Mouse (Mus musculus) brain, adult 2 months (tissue): ENCODE results near the gene Dhrs7c.
A peak's percentile ranks its signal among the peaks of the same experiment; 100 is the strongest.

ENCODE experiments used
- DNase-seq: peaks from one replicate; pipeline ENCODE4 v3.0.0; 2011; ENCODE audit warnings: low read depth, low spot score

Gene Dhrs7c

DNA sequence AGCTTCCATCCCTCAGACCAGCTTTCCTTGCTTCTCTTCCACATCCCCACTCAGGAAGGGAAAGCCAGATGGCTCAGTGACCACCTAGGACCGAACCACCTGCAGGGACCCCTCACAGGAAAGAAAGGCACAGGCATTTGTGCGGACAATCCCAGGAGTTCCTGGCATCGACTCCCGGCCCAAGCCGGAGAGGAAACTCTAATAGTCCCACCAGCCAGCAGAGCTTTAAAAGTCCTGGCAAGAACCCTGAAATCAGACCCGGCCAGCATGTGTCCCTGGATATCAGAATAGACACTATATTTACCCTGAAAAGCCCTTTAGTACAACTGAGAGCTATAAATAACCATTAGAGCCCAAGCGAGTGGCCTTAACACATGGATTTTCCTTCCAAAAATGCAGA is at the start of gene Dhrs7c:
TSS of gene Dhrs7c (plus strand) at position 257 of the 400 bp plus-strand sequence.
- DNase-seq, result no peak

DNA sequence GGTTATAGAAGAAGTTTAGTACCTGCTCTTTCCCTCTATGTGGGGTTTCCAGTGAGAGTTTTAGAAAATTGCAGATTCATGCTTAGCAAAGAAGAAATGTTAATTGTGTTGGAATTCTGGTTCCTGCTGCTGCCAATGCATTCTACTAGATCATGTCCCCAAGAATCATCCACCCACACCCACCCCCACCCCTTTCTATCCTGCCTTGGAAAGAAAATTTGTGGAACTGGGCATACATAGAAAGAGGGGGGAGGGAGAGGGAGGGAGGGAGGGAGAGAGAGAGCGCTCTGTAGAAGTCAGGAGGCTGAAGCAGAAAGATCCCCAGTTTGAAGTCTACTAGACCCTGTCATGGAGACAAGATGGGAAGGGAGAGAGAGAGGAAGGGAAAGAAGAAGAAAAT is 41.7 kb upstream of the Dhrs7c start:
- peak; percentile 51 for DNase-seq

DNA sequence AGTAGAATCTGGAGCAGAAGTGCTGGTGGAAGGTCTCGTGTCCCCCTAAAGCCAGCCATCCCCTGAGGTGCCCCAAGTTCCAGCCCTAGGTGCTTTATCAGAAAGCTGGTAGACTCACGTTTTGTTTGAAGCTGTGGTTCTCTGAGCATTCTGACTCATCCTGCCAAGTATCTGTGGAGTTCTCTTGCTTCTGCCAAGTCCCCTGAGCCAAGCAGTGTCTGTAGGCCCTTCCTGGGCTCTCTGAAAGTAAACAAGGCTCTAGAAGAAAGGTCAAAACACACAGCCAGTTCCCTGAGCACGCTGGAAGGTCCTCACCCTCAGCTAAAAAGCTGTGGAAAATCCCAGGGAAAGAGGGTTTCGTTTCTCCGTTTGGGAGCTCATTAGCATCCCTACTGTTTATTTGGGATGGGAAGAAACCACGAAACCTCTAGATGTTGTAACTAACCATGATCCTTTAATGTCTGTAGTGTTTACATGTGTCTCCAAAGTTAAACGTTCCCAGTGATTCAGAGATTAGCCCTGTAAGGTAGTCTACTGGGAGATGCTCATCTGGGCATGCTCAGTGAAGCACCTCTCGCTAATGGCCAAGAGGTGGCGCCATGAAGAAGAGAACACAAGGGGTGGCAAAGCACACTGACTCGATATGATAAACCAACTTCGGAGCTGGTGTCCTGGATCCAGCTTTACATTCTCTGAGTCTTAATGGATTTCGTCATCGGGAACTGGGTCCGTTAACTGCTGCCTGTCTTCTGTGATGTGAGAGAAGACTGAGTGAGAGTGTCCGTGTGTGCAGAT is 40.4 kb upstream of the Dhrs7c start:
- peak; percentile 55 for DNase-seq

DNA sequence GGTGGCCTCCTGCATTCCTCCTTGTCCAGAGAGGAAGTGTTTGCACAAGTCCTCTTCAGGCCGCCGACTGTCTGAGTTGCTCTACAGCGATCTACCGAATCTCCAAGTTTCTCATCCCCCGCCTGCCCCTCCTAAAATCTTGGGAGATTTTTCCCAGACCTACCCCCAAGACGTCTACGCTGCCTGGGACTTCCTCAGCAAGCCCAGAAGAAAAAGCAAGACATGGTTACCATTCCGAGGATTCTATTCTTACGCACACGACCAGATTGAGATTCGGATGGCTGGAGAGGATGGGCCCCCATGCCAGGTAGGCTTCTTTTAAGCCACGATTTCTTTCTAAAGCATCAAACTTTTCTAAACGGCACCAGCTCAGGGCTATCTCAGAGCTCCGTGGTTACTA is 26.9 kb upstream of the Dhrs7c start, which contains the start of gene Glp2r:
TSS of gene Glp2r (minus strand) at position 101 of the 400 bp plus-strand sequence.
- no peak for DNase-seq

DNA sequence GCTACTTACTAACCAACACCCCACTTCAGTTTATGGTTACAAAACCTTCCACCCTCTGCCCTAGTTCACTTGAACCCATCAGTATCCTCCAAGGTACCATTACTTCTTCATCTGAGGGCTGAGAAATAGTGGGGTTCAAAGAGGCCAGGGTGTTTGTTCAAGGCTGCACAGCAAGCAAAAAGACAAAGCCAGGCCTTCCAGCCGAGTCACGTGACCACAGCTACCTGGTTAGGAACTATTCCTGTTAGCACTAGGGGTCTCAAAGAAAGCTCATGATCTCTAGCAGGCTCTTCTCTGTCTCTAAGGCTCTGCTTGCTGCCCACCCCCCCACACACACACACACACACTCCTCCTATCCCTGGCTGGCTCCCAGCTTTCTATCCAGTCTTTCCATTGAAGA is 26.3 kb upstream of the Dhrs7c start:
- DNase-seq, result no peak

DNA sequence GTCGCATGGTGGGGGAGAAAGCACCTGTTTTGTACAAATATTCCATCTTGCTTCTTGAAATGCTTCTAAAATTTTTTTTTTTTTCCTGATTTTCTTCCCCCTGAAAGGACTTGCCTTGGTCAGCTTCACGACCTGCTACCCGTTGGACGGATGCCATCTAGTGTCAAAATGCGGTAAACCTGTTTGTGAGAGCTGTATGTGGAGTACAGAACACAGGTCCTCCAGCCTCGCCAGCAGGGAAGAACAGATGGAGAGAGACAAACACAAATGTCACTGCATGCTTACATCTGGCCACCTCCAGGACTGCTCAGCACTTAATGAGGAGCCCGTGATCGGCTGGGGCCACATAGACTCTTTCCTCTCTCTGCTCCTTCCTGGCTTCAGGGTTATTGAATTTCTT is 25.4 kb upstream of the Dhrs7c start:
- peak; percentile 92 for DNase-seq

DNA sequence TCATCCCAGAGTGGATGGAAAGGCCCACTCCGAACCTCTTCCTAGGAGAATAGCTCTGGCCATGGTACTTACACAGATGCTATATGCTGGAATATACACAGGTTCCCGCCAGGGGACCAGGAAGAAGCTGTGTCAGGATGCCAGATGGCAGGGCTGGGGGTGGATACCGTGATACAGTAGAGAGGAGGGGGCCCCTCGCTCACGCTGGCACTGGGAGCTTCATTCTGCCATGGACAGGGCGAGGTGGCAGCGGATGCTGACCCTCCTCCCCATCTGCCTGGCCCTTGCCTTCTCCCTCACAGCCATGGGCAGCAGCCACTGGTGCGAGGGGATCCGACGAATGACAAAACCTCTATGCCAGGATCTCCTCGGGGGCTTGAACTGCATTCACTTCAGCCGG is 23.6 kb upstream of the Dhrs7c start, which contains the start of gene Gsg1l2:
TSS of gene Gsg1l2 (plus strand) at position 230 of the 400 bp plus-strand sequence.
- no peak for DNase-seq

DNA sequence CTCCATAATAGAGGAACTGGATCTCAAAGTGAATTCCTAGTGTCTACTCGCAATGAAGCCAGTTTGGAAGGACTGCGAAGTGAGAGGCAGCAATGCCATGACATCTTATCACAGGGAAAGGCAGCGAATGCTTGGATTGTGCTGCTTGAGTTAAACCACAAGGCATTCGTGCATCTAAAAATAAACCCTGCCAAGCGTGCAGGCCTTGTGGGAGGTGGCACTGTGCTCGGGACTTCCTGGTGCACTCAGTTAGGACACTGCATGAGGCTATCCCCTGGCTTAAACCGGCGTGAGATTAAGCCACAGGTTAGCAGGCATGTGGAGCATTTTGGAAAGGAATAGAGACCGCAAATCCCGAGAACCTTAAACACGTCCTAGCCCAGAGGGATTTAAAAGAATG is 7.8 kb upstream of the Dhrs7c start:
- no peak for DNase-seq

DNA sequence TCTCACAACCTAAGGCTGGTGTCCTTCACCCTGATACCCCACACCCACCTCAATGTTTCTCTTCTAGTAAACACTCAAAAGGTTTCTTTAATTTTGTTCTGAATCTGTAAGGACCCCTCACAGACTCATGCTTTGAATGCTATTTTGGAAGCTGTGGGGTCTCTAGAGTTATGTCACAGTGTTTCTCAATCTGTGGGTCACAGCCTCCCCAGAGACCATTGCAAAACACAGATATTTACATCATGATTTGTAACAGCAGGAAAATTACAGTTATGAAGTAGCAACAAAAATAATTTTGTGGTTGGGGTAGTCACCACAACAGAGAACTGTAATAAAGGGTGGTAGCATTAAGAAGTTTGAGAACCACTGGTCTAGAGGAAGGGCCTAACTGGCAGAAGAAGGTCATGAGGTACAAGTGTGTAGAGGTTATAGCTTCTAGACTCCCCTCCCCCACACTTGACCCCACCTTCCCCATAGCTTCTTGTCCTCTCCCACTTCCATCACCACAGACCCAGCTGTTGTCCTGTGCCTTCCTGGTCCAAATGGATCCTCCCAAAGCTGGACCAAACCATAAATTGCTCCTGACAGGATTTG is 2.2 kb downstream of the Dhrs7c start:
- no peak for DNase-seq

DNA sequence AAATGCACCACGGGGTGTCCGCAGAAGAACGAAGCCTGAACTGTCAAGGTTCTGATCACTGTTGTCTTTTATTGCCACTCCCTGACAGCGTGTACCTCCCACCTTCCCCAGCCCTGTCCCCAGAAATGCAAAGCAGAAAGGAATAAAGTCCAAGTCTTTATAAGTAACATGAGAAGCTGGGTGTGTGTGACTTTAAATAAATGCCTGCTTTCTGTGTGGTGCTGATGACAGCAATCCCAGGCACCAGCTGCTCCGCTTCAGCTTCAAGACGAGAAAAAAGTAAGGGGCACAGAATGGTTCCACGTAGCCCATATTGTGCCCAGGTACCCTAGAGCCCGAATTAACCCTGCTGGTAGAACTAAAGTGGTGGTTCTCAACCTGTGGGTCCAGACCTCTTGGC is 3.2 kb downstream of the Dhrs7c start:
- DNase-seq, result peak; percentile 42

DNA sequence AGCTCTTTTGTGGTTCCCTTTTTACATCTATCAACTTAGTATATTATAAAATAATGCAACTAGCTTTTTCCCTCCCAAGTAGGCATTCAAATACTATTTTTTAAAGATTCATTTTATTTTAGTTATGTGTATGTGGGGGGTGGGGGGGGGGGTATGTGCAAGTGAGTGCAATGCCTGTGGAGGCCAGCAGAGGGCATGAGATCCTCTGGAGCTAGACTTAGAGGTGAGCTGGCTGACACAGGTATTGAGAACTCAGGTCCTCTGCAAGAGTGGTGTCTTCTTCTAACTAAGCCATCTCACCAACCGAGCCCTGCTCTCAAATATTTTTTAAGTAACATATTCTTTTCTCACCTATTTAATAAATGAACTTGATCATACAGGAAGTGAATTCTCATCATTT is 7.6 kb downstream of the Dhrs7c start:
- DNase-seq, result no peak

DNA sequence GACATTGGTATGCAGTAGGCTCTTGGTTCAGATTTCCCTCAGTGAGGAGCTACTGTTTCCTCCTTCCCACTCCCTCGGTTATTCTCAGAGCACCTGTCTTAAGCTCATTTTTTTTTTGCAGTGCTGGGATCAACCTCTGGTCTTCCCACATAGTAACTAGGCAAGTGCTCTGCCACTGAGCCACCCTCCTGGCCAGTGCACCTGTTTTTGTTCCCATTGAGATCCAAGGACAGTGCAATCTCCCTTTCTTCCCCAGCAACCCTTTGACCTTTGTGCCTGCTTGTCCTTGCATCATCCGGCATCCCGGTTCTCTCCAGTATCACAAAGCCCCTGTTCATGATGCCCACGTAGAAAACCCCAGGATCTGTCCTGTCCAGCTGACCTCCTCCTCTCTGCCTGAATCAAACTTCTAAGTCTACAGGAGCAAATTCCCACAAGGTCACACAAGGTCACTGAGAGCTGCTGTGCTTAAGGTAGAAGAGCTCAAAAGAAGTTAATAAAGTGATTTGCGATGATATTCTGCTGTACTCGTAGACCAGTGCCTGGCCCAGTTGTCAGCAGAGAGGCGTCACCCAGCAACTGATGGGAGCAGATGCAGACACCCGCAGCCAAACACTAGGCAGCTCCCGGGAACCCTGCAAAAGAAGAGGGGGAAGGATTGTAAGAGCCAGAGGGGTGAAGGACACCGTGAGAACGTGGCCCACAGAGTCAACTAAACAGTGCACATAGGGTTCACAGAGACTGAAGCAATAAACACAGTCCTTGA is 9.0 kb downstream of the Dhrs7c start:
- DNase-seq, result no peak

DNA sequence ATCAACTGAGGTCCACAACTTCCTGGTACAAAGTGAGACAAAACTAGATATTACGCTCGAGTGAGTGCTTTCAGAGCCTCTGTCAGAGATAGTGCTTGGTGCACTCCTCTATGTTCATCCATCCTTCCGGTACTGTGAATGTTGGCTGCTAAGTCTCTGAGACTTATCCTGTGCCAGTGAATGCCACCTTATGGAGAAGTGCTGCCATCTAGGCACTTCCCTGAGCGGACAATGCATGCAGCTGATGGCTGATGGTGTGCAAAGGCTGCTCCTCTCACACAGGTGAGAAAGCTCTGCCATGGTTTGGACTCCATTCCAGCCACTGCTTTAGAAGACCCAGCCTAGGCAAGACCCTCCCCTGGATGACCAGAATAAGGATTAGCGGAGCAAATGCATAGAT is 10.1 kb downstream of the Dhrs7c start:
- peak; percentile 62 for DNase-seq

DNA sequence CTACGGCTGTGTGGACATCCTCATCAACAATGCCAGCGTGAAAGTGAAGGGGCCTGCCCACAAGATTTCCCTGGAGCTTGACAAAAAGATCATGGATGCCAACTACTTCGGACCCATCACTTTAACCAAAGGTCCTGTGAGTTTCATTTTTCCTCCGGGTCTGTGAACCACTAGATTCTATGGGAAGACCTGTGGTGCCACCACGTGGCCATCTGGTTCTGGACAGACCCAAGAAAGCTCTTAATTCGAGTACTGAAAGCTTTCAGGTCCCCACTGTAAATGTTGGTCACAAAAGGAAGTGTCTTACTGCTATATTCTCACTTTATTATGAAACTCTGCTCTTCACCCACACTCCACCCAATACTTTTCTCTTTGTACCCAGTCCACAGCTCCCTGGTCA is 13.5 kb downstream of the Dhrs7c start:
- DNase-seq, result peak; percentile 37

DNA sequence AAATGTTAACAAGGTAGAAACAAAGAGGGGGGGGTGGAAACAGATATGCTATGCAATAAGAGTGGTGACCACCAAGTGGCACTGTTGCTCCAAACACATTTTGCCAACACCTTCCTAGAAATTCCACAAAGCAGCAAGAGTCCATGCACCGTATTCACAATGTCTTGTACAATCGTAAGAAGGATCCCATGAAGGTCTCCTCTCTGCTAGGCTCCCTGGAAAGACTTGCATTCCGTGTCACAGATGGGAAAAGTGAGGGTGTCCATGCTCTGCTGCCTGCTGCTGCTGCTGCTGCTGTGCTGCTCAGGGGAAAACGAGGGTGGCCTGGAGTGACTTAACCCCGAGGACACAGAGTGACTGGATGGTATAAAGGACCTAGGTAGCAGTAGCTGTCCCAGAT is 21.6 kb downstream of the Dhrs7c start:
- DNase-seq, result peak; percentile 73

DNA sequence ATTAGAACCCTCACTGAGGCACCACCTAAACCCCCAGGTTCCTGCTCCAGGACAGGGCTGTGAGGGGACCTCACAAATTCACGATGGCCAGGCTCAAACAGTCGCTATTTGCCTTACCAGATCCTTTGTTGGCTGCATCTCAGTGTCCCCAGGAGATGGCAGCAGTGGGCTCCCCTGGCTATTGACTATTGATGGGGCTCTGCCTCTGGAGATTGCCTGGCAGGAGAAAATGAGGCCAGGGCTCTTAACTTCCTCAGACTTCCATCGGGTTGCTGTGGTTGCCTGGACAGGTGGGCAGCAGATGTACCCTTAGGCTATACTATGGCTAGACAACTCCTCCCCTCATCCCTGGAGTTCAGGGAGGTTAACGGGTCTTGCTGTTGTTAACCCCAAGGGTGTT is 22.2 kb downstream of the Dhrs7c start:
- peak; percentile 46 for DNase-seq

DNA sequence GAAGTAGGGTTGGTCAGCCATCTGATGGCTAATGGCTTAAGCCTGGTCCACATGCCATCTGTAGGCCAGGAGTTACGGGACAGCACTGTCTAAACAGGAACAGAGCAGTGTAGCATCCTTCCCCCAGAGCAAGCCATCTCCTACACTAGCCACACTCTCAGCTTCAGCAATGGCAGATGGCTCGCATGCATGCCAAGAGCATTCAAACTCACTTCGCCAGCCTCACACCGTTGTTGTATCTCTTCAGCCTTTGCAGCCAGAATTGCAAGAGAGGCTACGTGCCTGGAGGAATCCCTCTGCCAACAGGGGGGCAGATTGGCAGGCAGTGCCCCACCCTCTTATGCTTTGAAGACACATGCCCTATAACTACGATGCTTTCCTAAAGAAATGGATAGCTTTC is 23.6 kb downstream of the Dhrs7c start:
- peak; percentile 87 for DNase-seq

DNA sequence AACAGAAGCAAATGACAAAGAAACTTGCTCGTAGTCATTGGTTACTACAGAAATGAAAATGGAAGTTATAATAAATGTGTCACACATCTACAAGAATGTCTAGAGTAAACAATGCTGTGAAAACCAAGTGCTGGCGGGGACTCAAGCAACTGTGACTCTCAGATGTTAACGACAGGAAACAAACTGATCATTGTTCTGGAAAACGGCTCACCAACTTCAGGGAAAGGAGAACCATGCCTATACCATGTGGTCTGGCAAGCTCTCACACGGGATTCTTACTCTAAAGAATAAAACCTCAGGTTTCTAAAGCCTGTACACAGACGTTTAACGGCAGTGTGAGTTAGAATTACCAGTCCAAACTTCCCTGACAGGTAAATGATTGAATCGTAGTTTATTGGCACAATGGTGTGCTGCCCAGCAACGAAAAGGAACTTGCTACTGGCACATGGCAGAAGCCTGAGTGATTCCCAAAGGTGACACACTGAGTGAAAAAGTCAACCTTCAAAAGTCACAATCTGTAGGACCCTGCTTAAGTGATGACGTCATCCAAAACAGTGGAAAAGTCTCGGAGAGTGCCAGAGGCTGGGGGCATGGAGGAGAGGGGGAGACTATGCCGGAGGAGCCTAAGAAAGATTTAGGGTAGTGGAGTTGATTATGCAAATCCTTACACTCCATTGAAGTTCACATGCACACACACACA is 30.5 kb downstream of the Dhrs7c start:
- no peak for DNase-seq

DNA sequence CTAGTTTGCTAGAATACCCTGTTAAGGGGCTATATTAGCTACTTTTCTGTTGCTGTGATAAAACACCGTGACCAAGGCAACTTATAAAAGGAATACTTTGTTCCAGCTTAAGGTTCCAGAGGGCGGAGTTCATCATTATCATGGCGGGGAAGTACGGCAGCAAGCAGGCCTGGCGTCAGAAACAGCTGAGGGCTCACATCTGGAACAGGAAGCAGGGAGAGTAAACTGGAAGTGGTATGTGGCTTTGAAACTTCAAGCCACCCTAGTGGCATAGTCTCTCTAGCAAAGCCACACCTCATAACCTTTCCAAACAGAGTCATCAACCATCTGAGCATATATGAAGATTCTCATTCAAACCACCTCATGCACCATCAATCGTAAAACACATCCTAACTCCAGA is 31.5 kb downstream of the Dhrs7c start:
- DNase-seq, result no peak

DNA sequence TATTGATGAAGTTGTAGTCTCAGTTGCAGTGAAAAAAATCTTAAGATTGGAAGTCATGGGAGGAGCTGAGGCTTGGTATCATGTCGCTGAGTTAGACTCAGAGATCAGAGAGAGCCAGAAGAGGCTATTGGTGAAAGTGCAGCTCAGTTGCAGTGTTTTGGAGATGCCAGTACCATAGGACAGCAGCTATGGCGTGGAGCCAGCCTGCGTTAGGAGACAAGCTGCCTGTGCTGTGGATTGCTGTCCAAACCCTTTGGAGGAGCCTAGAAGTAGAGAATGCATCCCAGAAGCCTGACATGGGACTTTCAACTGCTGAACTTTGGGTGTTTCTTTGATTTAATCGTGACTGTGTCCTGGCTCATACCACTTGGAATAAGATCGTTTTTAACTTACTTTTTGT is 33.8 kb downstream of the Dhrs7c start:
- DNase-seq, result no peak

DNA sequence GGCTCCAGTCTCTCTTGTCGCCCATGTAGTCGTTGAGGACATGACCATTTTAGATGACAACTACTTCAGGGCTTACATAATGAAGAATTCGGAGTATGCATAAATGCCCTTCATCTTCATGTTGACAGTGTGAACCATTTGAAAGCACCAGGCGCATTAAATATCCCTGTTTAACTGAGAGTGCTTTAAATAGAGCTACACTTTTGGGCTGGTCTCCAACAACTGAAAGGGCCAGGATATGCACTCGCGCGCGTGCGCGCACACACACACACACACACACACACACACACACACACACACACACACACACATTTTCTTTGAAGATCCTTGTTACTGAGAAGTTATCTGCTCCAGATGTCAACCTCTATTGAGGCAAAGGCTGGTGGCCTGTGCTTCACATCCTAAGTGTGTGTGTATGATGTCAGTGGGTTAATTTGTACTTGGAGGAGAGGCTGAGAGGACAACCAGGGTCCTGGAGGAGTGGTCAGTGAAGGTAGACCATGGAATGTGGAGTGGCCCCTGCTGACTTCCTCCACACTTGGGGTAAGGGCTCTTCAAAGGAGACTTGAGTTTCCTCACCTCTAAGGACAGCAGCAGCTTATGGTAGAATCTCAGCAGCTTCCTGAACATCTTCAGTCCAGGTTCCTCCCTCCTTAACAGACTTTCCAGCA is 37.6 kb downstream of the Dhrs7c start:
- no peak for DNase-seq
